Mouse (Mus musculus) adrenal gland, postnatal 0 days (tissue): ENCODE data around the gene Rps19bp1. TPM values are rescaled to one million over a fixed set of nuclear protein-coding genes. Genes with fewer than 3 reads are reported as not detected.

Source experiments
- polyA plus RNA-seq: library from polyadenylated mRNA; unstranded; fragments of >200 nt; fragmentation: Nextera tagmentation; extraction: Ambion mirVana; gene quantifications from 2 replicates; pipeline ENCODE4 v1.2.1, GENCODE M21; 2015

Gene Rps19bp1
- 41.1 and 52.2 TPM in 2 replicates for polyA plus RNA-seq

GRCm38 (mm10) chr15:80263610-80264575 lies at the start of gene Rps19bp1:
TSS of gene Rps19bp1 (minus strand) at chr15:80264315.

DNA sequence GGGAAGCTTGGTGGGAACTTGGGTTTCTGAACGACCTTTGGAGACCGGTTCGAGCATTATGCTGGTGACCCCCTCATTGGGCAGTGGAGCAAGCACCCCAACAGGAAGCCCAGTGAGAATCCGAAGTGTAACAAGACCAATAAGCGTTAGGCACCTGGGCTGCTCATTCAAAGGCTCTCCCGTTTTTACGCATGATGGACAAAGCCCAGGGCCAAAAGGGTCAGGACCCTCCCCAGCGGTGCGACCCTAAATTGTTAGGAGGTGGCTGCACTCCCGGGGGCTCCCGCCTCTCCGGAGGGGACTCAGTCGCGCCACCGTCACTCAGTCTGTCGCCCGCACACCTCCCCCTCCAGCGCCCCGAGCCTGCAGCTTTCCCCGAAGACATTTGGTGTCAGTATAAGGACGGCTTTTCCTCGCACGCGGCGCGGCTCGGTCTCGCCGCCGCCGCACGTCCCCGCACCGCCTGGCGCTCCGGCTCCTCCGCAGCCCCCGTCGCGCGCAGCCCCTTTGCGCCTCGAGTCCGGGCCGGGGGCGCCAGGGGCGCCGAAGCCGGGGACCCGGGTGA lies 22.8 kb upstream of the Rps19bp1 start, which contains the start of gene Cacna1i:
Gene Cacna1i (plus strand): TSS at position 388 of the 565 bp plus-strand sequence.

GRCm38 (mm10) chr15:80254847-80255645 lies 9.1 kb downstream of the Rps19bp1 start, which contains the start of gene Atf4:
TSS of gene Atf4 (plus strand) at chr15:80255184.

DNA sequence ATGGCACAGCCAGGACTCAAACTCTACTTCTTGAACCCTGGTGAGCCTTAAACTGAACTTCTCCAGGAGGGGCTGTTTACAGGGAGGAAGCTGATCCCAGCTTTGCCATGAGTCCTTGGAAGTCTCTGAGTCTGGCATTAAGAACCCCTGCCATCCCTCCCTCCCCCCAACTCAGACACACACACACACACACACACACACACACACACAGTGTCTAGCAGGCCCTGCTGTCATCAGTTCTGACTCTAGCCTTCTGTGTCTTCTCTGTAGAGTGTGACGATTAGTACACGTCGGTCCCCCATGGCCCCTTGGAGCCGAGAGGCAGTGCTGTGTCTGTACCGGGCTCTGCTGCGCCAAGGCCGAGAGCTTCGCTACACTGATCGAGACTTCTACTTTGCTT lies 28.6 kb downstream of the Rps19bp1 start, which contains the start of gene AC140267.1:
Gene AC140267.1 (plus strand): TSS at position 301 of the 400 bp plus-strand sequence.

GRCm38 (mm10) chr15:80233733-80234509 lies 30.2 kb downstream of the Rps19bp1 start, which contains the start of gene Mief1:
TSS of gene Mief1 (plus strand) at chr15:80234018.

Other genes with a start within 250 kb of the Rps19bp1 start
- 1.6 and 4.0 TPM in 2 replicates for gene Pdgfb, start 249.3 kb downstream of the Rps19bp1 start, polyA plus RNA-seq
- gene Syngr1, start 173.0 kb downstream of the Rps19bp1 start, polyA plus RNA-seq, result 20.1 and 27.9 TPM in 2 replicates
- gene Rpl3, start 172.4 kb downstream of the Rps19bp1 start, polyA plus RNA-seq, result 689 and 697 TPM in 2 replicates
- gene Tab1, start 131.2 kb downstream of the Rps19bp1 start, polyA plus RNA-seq, result 14.6 and 20.4 TPM in 2 replicates
- 2.5 and 4.2 TPM in 2 replicates for gene Mgat3, start 90.6 kb downstream of the Rps19bp1 start, polyA plus RNA-seq
- gene Mief1, start 30.3 kb downstream of the Rps19bp1 start, polyA plus RNA-seq, result 11.7 and 16.5 TPM in 2 replicates
- gene AC140267.1, start 28.5 kb downstream of the Rps19bp1 start, polyA plus RNA-seq, result not detected in 2 replicates
- 73.6 and 90.5 TPM in 2 replicates for gene Atf4, start 9.1 kb downstream of the Rps19bp1 start, polyA plus RNA-seq
- 0.02 and 0.08 TPM in 2 replicates for gene Cacna1i, start 22.9 kb upstream of the Rps19bp1 start, polyA plus RNA-seq